Mouse (Mus musculus) liver, embryonic 16.5 days (tissue): ENCODE measurements around the gene Fam114a2. TPM values are rescaled to one million over a fixed set of nuclear protein-coding genes. Genes with fewer than 3 reads are reported as not detected.

ENCODE experiments used
- ATAC-seq: fragments of 200-750 bp; cut with Nextera tagmentation; 2 replicates; pipeline ENCODE4 v1.8.0; 2017; ENCODE audit warnings: low read depth, mild to moderate bottlenecking, moderate number of reproducible peaks, moderate library complexity
- H3K27ac ChIP-seq: fragments of 300-500 bp; sonication (generic); 2 replicates; pipeline ENCODE4 v1.5.1; 2014; ENCODE audit warnings: mild to moderate bottlenecking, low read length
- H3K27me3 ChIP-seq: fragments of 300-500 bp; sonication (generic); 2 replicates; pipeline ENCODE4 v1.6.1; 2014; ENCODE audit warnings: low read depth, low read length, mixed read lengths; ENCODE audit not compliant: control insufficient read depth, insufficient read depth
- H3K36me3 ChIP-seq: fragments of 300-500 bp; sonication (generic); 2 replicates; pipeline ENCODE4 v1.6.1; 2014; ENCODE audit warnings: mild to moderate bottlenecking; ENCODE audit not compliant: control insufficient read depth, insufficient read depth
- H3K4me1 ChIP-seq: fragments of 300-500 bp; sonication (generic); 2 replicates; pipeline ENCODE4 v1.6.1; 2014; ENCODE audit warnings: low read depth, low read length, mixed read lengths; ENCODE audit not compliant: control insufficient read depth
- H3K4me2 ChIP-seq: fragments of 300-500 bp; sonication (generic); 2 replicates; pipeline ENCODE4 v1.6.1; 2014; ENCODE audit warnings: low read depth, low read length, mixed read lengths
- H3K4me3 ChIP-seq: fragments of 300-500 bp; sonication (generic); 2 replicates; pipeline ENCODE4 v1.5.1; 2014; ENCODE audit warnings: low read depth, mild to moderate bottlenecking, low read length
- H3K9ac ChIP-seq: fragments of 300-500 bp; sonication (generic); 2 replicates; pipeline ENCODE4 v1.6.1; 2014; ENCODE audit warnings: low read depth, low read length
- H3K9me3 ChIP-seq: fragments of 300-500 bp; sonication (generic); replicated peaks from 2 replicates; pipeline ENCODE4 v1.6.1; 2016; ENCODE audit warnings: low read length; ENCODE audit not compliant: control insufficient read depth
- WGBS: fragments of 180-500 bp; shearing (Covaris S2); extraction: QIAGEN DNeasy Blood & Tissue Kit; methylation state at CpG from one replicate; pipeline ENCODE4 v1.1.7; 2014; ENCODE audit not compliant: insufficient replicate concordance; 5-methylcytosine and 5-hydroxymethylcytosine counted together
- polyA plus RNA-seq: library from polyadenylated mRNA; unstranded; fragments of >200 nt; fragmentation: Nextera tagmentation; extraction: Ambion mirVana; gene quantifications from 2 replicates; pipeline ENCODE4 v1.2.1, GENCODE M21; 2015

Fam114a2 gene
- polyA plus RNA-seq, 1 experiment from 2014 or later, result 29.0 TPM

DNA sequence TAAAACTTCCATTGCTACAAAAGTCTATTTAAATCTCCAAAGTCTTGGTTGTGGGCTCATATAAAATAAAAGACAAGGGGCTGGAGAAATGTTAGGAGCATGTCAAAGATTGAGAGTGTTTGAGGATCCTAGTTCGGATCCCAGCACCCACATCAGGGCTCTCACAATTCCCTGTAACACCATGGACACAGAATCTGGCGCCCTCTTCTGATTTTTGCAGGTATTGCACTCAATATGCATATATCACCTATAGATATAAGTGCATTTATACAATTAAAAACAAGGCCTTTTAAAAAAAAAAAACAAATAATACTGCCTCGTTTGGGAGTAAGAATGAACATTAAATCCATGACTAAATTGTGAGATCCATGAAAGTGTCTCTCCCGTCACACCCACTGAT, 49.7 kb downstream of the Fam114a2 start:
- no peaks in the 10 kb centered on the region for H3K36me3 ChIP-seq
- H3K9ac ChIP-seq, result no peak overlapping the region
- H3K9me3 ChIP-seq, result no peaks in the 10 kb centered on the region
- no peak for ATAC-seq
- no peaks in the 10 kb centered on the region for H3K27me3 ChIP-seq
- no peaks in the 10 kb centered on the region for H3K4me1 ChIP-seq
- H3K27ac ChIP-seq, result no peak overlapping the region
- H3K4me3 ChIP-seq, result no peak overlapping the region
- 48% methylated on average over 4 of the region's 4 CpGs for WGBS
- H3K4me2 ChIP-seq, result no peak overlapping the region

DNA sequence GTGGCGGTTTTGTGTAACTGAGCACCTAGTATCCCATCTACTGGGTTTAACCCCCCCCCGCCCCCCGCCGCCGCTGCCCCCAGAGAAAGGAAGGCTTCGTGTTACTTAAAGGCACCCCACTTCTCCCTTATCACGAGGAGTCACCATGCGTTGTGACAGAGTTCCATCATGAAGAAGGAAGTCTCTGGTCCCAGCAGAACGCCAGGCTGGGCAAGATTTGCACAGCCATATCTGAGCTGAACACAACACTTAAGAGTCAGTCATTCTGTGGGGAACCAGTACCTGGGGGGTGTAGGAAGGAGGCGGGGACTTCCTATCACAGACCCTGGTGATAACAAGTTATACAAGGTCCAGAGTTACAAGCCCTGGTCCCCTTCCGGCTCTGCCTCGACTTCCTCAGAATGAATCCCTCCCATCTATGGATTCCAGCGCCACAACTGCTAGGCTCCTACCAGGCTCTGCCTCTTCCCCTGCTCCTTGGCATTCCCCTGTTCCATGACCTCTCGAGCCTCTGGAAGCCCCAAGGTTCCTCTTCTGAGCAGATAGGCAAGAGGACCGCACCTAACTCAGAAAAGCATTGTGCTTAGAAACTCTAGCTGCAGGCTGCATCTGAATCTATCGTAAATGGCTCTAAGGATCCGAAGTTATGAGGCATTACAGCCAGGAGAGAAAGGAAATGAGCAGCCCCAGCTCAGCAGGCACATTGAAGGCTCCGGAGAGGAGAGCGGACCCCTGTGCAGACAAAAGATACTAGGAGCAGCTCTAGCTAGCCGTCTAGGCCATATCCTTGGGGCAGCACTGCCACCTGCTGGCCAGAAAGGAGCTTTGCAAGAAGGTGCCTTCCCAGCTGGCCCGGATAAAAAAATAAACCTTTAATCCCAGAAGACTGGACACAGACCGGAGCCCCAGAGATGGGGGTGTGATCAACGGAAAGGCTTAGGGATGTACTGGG, 51.0 kb downstream of the Fam114a2 start:
- Histone ChIP-seq H3K4me3 (no peak overlapping the region), H3K9me3 (no peaks in the 10 kb centered on the region), H3K27ac (no peak overlapping the region), H3K27me3 (no peaks in the 10 kb centered on the region), H3K36me3 (no peaks in the 10 kb centered on the region), H3K4me1 (no peaks in the 10 kb centered on the region), H3K9ac (no peak overlapping the region), H3K4me2 (no peak overlapping the region)
- ATAC-seq, result no peak
- WGBS, result 31% methylated on average over 23 of the region's 23 CpGs

GRCm38 (mm10) chr11:57465844-57466243, 52.6 kb downstream of the Fam114a2 start:
- Histone ChIP-seq H3K9ac (no peak overlapping the region), H3K4me2 (no peak overlapping the region), H3K9me3 (no peaks in the 10 kb centered on the region), H3K4me3 (no peak overlapping the region), H3K27me3 (no peaks in the 10 kb centered on the region), H3K36me3 (no peaks in the 10 kb centered on the region), H3K4me1 (no peaks in the 10 kb centered on the region), H3K27ac (no peak overlapping the region)
- WGBS, result 54% methylated on average over 3 of the region's 3 CpGs
- ATAC-seq, result no peak

DNA sequence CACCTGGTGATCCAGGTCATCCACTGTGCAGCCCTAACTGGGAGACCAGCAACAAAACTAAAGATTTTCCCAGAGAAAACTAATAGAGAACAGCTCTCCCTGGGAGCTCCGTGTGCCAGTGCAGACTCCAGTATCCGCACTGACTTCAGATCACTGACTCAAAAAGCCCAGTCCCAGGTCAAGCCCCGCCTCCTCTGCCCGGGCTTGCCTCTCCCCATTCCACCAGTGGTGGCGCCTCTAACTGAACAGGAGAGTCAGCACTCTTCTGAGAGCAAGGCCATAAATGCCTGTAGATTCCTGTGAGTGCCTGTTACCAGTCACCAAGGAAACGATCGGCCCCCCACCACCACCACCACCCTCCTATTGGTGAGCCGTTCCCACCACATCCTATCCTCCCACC, 53.4 kb downstream of the Fam114a2 start:
- Histone ChIP-seq H3K4me3 (no peak overlapping the region), H3K36me3 (no peaks in the 10 kb centered on the region), H3K9ac (no peak overlapping the region), H3K27me3 (no peaks in the 10 kb centered on the region), H3K27ac (no peak overlapping the region), H3K4me1 (no peaks in the 10 kb centered on the region), H3K9me3 (no peaks in the 10 kb centered on the region), H3K4me2 (no peak overlapping the region)
- 39% methylated on average over 8 of the region's 8 CpGs for WGBS
- ATAC-seq, result no peak

DNA sequence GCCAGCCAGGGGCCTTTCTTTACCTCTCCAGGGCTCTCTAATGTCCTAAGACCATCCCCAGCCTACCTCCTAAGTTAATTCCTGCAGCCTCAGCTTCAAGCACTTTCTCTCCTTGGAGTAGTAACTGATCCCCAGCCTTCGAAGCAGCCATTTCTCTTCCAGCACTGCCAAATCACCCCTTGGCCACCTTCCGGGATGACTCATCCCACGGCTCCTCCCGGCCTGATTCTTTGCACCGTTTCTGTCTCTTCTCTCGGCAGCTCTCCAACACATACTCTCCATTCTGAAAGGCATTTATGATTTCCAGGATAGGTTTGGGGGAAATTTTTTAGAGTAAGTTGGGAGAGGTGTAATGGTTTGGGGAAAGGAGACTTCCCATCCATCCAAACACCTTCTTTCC, 58.7 kb downstream of the Fam114a2 start:
- no peaks in the 10 kb centered on the region for H3K9me3 ChIP-seq
- no peak overlapping the region for H3K4me3 ChIP-seq
- no peak overlapping the region for H3K27ac ChIP-seq
- 48% methylated on average over 6 of the region's 6 CpGs for WGBS
- no peaks in the 10 kb centered on the region for H3K27me3 ChIP-seq
- H3K4me1 ChIP-seq, result no peaks in the 10 kb centered on the region
- no peaks in the 10 kb centered on the region for H3K36me3 ChIP-seq
- no peak overlapping the region for H3K9ac ChIP-seq
- no peak overlapping the region for H3K4me2 ChIP-seq
- ATAC-seq, result no peak

DNA sequence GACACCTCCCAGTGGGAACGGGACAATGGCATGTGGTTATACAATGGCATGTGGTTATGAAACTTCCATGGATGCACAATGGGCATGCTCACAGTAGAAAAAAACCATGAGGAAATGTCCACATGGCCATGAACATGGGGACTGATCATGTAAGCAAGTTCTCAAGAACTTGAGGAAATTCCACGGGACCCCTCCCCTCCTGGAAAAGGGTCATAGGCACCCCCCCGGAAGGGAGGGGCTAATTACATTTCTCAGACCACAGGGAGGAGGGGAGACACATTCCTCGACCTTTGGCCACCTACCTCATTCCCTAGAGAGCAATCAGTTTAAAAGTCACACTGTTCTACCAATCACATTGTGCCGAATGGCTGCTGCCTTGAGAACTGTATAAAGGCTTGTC, 64.0 kb downstream of the Fam114a2 start:
- Histone ChIP-seq H3K4me3 (no peak overlapping the region), H3K9me3 (no peaks in the 10 kb centered on the region), H3K9ac (no peak overlapping the region), H3K4me1 (no peaks in the 10 kb centered on the region), H3K27ac (no peak overlapping the region), H3K27me3 (no peaks in the 10 kb centered on the region), H3K4me2 (no peak overlapping the region), H3K36me3 (no peaks in the 10 kb centered on the region)
- ATAC-seq, result no peak
- WGBS, result 41% methylated on average over 5 of the region's 5 CpGs

DNA sequence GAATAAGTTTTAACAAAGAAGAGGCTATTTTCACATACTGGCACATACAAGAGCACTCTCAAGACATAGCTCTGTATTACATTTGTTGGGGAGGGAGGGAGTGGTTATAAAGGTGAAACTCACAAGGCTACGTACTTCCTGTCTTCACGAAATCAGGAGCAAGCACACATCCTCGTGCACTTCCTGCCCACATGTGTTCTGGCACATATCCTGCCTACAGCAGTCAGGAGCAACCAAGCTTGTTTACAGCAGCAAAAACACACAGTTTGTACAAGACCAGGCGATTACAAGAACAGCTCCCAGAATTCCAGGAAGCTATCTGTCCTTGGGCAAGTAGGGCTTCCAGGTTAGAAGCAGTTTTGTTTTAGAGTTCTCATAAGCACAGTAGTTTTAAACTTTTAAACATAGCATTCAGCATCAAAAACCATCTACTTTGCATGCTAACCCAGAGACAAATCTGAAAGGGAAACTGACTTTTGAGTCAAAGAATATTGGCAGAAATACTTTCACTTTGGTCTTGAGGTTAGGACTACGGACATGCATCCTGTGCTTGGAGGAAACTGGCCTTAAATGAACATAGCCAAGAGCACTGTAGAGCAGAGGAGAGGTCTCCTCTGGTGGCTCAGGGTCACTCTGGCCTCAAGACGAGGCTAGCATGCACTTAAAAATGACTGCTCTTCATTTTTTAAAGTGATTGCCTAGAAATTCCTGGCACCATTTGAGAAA, 73.0 kb downstream of the Fam114a2 start:
- Histone ChIP-seq H3K27ac (no peak overlapping the region), H3K36me3 (no peaks in the 10 kb centered on the region), H3K4me2 (no peak overlapping the region), H3K9me3 (no peaks in the 10 kb centered on the region), H3K4me1 (no peaks in the 10 kb centered on the region), H3K4me3 (no peak overlapping the region), H3K27me3 (no peaks in the 10 kb centered on the region), H3K9ac (no peak overlapping the region)
- ATAC-seq, result no peak
- 18% methylated on average over 6 of the region's 6 CpGs for WGBS

- H3K4me1 ChIP-seq, result no peaks in the 10 kb centered on the region
- no peak for ATAC-seq
- no peaks in the 10 kb centered on the region for H3K27me3 ChIP-seq
- 0% methylated on average over 1 of the region's 1 CpGs for WGBS
- no peak overlapping the region for H3K4me3 ChIP-seq
- H3K4me2 ChIP-seq, result no peak overlapping the region
- H3K36me3 ChIP-seq, result no peaks in the 10 kb centered on the region
- H3K9me3 ChIP-seq, result no peaks in the 10 kb centered on the region
- no peak overlapping the region for H3K9ac ChIP-seq
- H3K27ac ChIP-seq, result no peak overlapping the region
Measured at GRCm38 (mm10) chr11:57434153-57434552, 84.3 kb downstream of the Fam114a2 start.
